Mouse (Mus musculus) forebrain, embryonic 11.5 days (tissue): ENCODE data around the gene Lmcd1. TPM values are rescaled to one million over a fixed set of nuclear protein-coding genes. Genes with fewer than 3 reads are reported as not detected.

Source experiments
- ATAC-seq: fragments of 200-750 bp; cut with Nextera tagmentation; replicated peaks from 2 replicates; pipeline ENCODE4 v1.8.0; 2017; ENCODE audit warnings: moderate TSS enrichment; ENCODE audit not compliant: low FRiP score
- DNase-seq: peaks from one replicate; pipeline ENCODE4 v3.0.0-alpha.2; 2017; ENCODE audit warnings: low spot score
- H3K27ac ChIP-seq: fragments of 300-500 bp; sonication (generic); 2 replicates; pipeline ENCODE4 v1.5.1; 2014; ENCODE audit warnings: low read depth, low read length
- H3K27me3 ChIP-seq: fragments of 300-500 bp; sonication (generic); 2 replicates; pipeline ENCODE4 v1.6.1; 2014; ENCODE audit warnings: mild to moderate bottlenecking, low read length, mixed read lengths; ENCODE audit not compliant: control insufficient read depth, insufficient read depth
- H3K36me3 ChIP-seq: fragments of 300-500 bp; sonication (generic); 2 replicates; pipeline ENCODE4 v1.6.1; 2014; ENCODE audit warnings: mild to moderate bottlenecking, low read length, moderate library complexity, mixed read lengths; ENCODE audit not compliant: control insufficient read depth, insufficient read depth
- H3K4me1 ChIP-seq: fragments of 300-500 bp; sonication (generic); replicated peaks from 2 replicates; pipeline ENCODE4 v1.6.1; 2014; ENCODE audit warnings: low read length, mixed read lengths; ENCODE audit not compliant: control insufficient read depth, insufficient read depth
- H3K4me2 ChIP-seq: fragments of 300-500 bp; sonication (generic); 2 replicates; pipeline ENCODE4 v1.6.1; 2014; ENCODE audit warnings: low read depth, mild to moderate bottlenecking, low read length, moderate library complexity, mixed read lengths; ENCODE audit not compliant: severe bottlenecking
- H3K4me3 ChIP-seq: fragments of 300-500 bp; sonication (generic); 2 replicates; pipeline ENCODE4 v1.5.1; 2014; ENCODE audit warnings: low read depth, low read length
- H3K9ac ChIP-seq: fragments of 300-500 bp; sonication (generic); 2 replicates; pipeline ENCODE4 v1.6.1; 2014; ENCODE audit warnings: low read length
- H3K9me3 ChIP-seq: fragments of 300-500 bp; sonication (generic); 2 replicates; pipeline ENCODE4 v1.6.1; 2016; ENCODE audit warnings: low read length, mixed read lengths; ENCODE audit not compliant: control insufficient read depth
- WGBS: fragments of 180-500 bp; shearing (Covaris S2); extraction: QIAGEN DNeasy Blood & Tissue Kit; methylation state at CpG from one replicate; pipeline ENCODE4 v1.1.7; 2014; 5-methylcytosine and 5-hydroxymethylcytosine counted together
- polyA plus RNA-seq: library from polyadenylated mRNA; unstranded; fragments of >200 nt; fragmentation: Nextera tagmentation; extraction: Ambion mirVana; gene quantifications from 2 replicates; pipeline ENCODE4 v1.2.1, GENCODE M21; 2014

Gene Lmcd1
- polyA plus RNA-seq, 1 experiment from 2014 or later, result 3.4 TPM

- H3K27ac ChIP-seq, result no peak overlapping the region
- no peaks in the 10 kb centered on the region for H3K36me3 ChIP-seq
- H3K27me3 ChIP-seq, result no peaks in the 10 kb centered on the region
- H3K4me3 ChIP-seq, result no peak overlapping the region
- WGBS, result 90% methylated on average over 1 of the region's 1 CpGs
- H3K4me1 ChIP-seq, result 0 out of 2 replicates have a peak, but pooled peaks cover 2% of the 10 kb centered on the region
- DNase-seq (no peak), ATAC-seq (no peak)
- no peak overlapping the region for H3K9ac ChIP-seq
- no peaks in the 10 kb centered on the region for H3K9me3 ChIP-seq
- no peak overlapping the region for H3K4me2 ChIP-seq
Observed at GRCm38 (mm10) chr6:112278805-112279204, 5.2 kb downstream of the Lmcd1 start.

- 98% methylated on average over 2 of the region's 2 CpGs for WGBS
- Histone ChIP-seq H3K4me1 (no peaks in the 10 kb centered on the region), H3K9ac (no peak overlapping the region), H3K27me3 (no peaks in the 10 kb centered on the region), H3K36me3 (no peaks in the 10 kb centered on the region), H3K9me3 (no peaks in the 10 kb centered on the region), H3K4me2 (no peak overlapping the region), H3K4me3 (no peak overlapping the region), H3K27ac (no peak overlapping the region)
- no peak for DNase-seq
- no peak for ATAC-seq
Observed at GRCm38 (mm10) chr6:112280161-112280560, 6.6 kb downstream of the Lmcd1 start.

GRCm38 (mm10) chr6:112280945-112281344 is 7.4 kb downstream of the Lmcd1 start:
- ATAC-seq (no peak), DNase-seq (no peak)
- no peaks in the 10 kb centered on the region for H3K27me3 ChIP-seq
- no peak overlapping the region for H3K27ac ChIP-seq
- H3K36me3 ChIP-seq, result no peaks in the 10 kb centered on the region
- H3K4me2 ChIP-seq, result no peak overlapping the region
- H3K9ac ChIP-seq, result no peak overlapping the region
- H3K4me1 ChIP-seq, result no peaks in the 10 kb centered on the region
- H3K9me3 ChIP-seq, result no peaks in the 10 kb centered on the region
- no peak overlapping the region for H3K4me3 ChIP-seq
- WGBS, result 69% methylated on average over 3 of the region's 3 CpGs

- Histone ChIP-seq H3K36me3 (no peaks in the 10 kb centered on the region), H3K9ac (no peak overlapping the region), H3K4me3 (no peak overlapping the region), H3K4me1 (no peaks in the 10 kb centered on the region), H3K27ac (no peak overlapping the region), H3K9me3 (no peaks in the 10 kb centered on the region), H3K27me3 (no peaks in the 10 kb centered on the region), H3K4me2 (no peak overlapping the region)
- ATAC-seq, result no peak
- WGBS, result 85% methylated on average over 2 of the region's 2 CpGs
- no peak for DNase-seq
Observed at GRCm38 (mm10) chr6:112281935-112282334, 8.4 kb downstream of the Lmcd1 start.

- ATAC-seq (no peak), DNase-seq (no peak)
- H3K27me3 ChIP-seq, result no peaks in the 10 kb centered on the region
- H3K27ac ChIP-seq, result no peak overlapping the region
- no peaks in the 10 kb centered on the region for H3K9me3 ChIP-seq
- no peaks in the 10 kb centered on the region for H3K4me1 ChIP-seq
- H3K4me3 ChIP-seq, result no peak overlapping the region
- no peak overlapping the region for H3K4me2 ChIP-seq
- WGBS, result 94% methylated on average over 2 of the region's 2 CpGs
- H3K9ac ChIP-seq, result no peak overlapping the region
- no peaks in the 10 kb centered on the region for H3K36me3 ChIP-seq
Observed at GRCm38 (mm10) chr6:112284087-112284486, 10.5 kb downstream of the Lmcd1 start.

- Histone ChIP-seq H3K4me3 (no peak overlapping the region), H3K27ac (no peak overlapping the region), H3K4me1 (no peaks in the 10 kb centered on the region), H3K9ac (no peak overlapping the region), H3K36me3 (no peaks in the 10 kb centered on the region), H3K4me2 (no peak overlapping the region), H3K27me3 (no peaks in the 10 kb centered on the region), H3K9me3 (no peaks in the 10 kb centered on the region)
- no peak for ATAC-seq
- DNase-seq, result no peak
- WGBS, result 85% methylated on average over 9 of the region's 9 CpGs
Observed at GRCm38 (mm10) chr6:112287671-112288070, 14.1 kb downstream of the Lmcd1 start.

- DNase-seq, result no peak
- H3K27me3 ChIP-seq, result no peaks in the 10 kb centered on the region
- no peaks in the 10 kb centered on the region for H3K9me3 ChIP-seq
- no peak overlapping the region for H3K4me3 ChIP-seq
- no peak overlapping the region for H3K9ac ChIP-seq
- WGBS, result 88% methylated on average over 3 of the region's 3 CpGs
- H3K36me3 ChIP-seq, result no peaks in the 10 kb centered on the region
- no peak overlapping the region for H3K4me2 ChIP-seq
- H3K4me1 ChIP-seq, result no peaks in the 10 kb centered on the region
- no peak for ATAC-seq
- H3K27ac ChIP-seq, result no peak overlapping the region
Observed at GRCm38 (mm10) chr6:112288271-112288670, 14.7 kb downstream of the Lmcd1 start.

GRCm38 (mm10) chr6:112291146-112291545 is 17.6 kb downstream of the Lmcd1 start:
- H3K27ac ChIP-seq, result no peak overlapping the region

GRCm38 (mm10) chr6:112293320-112293719 is 19.8 kb downstream of the Lmcd1 start:
- H3K9ac ChIP-seq, result no peak overlapping the region
- no peak overlapping the region for H3K4me2 ChIP-seq
- no peak overlapping the region for H3K4me3 ChIP-seq
- H3K9me3 ChIP-seq, result no peaks in the 10 kb centered on the region
- no peaks in the 10 kb centered on the region for H3K36me3 ChIP-seq
- 75% methylated on average over 5 of the region's 5 CpGs for WGBS
- H3K4me1 ChIP-seq, result no peaks in the 10 kb centered on the region
- no peaks in the 10 kb centered on the region for H3K27me3 ChIP-seq
- DNase-seq (no peak), ATAC-seq (no peak)
- no peak overlapping the region for H3K27ac ChIP-seq

More at GRCm38 (mm10) chr6:112291146-112291545, 17.6 kb downstream of the Lmcd1 start:
- no peak for DNase-seq
- Histone ChIP-seq H3K9ac (no peak overlapping the region), H3K27me3 (no peaks in the 10 kb centered on the region), H3K4me1 (no peaks in the 10 kb centered on the region), H3K36me3 (no peaks in the 10 kb centered on the region), H3K4me3 (no peak overlapping the region), H3K4me2 (no peak overlapping the region), H3K9me3 (no peaks in the 10 kb centered on the region)
- 81% methylated on average over 4 of the region's 4 CpGs for WGBS
- ATAC-seq, result no peak
